ENCODE assay signal across 1 mouse cellular context in the genomic region with DNA sequence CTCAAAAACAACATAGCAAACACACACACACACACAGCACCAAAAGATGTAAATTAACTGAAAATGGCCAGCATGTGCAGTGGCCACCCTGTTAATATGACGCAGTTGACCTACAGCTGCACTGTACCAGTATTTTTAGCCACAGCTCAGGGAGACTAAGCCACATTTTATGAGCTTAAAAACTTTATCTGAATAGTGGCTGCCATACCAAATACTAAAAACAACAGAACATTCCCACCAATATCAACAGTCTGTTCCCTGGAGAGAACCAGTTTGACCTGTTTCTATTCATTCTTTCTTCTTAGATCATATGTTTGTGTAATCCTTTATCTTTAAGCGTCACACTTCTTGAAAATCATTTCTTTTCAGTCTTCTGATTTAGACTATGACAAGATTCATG.
TF ChIP-seq lines count a peak whose summit lies in the region.

No protein-coding gene starts in this region.

TF ChIP-seq in CH12.LX, 34 proteins besides CTCF, POLR2A, EP300 and RAD21 (continued from another document):
- no peak for TF ChIP-seq TCF12 (IDR thresholded peaks at IDR 0.05; ENCODE audit: low read depth, low read length)
- TF ChIP-seq UBTF (IDR thresholded peaks at IDR 0.05; ENCODE audit: low read depth, low read length) = no peak
- no peak for TF ChIP-seq MEF2A (IDR thresholded peaks at IDR 0.05; ENCODE audit: borderline replicate concordance, low read depth, low read length)
- TF ChIP-seq MYC (IDR thresholded peaks at IDR 0.05; ENCODE audit: low read depth, low read length) = no peak
- no peak for TF ChIP-seq ZKSCAN1 (IDR thresholded peaks at IDR 0.05; ENCODE audit: borderline replicate concordance, low read depth, low read length)
- no peak for TF ChIP-seq MAZ (IDR thresholded peaks at IDR 0.05; ENCODE audit: low read depth, low read length)
- TF ChIP-seq NELFE (IDR thresholded peaks at IDR 0.05; ENCODE audit: low read depth, low read length) = no peak
- no peak for TF ChIP-seq SIN3A (IDR thresholded peaks at IDR 0.05; ENCODE audit: low read length)
- TF ChIP-seq POLR2AphosphoS2 (IDR thresholded peaks at IDR 0.05; ENCODE audit: low read depth, low read length) = no peak
- TF ChIP-seq MAX (IDR thresholded peaks at IDR 0.05; ENCODE audit: low read length) = no peak
- TF ChIP-seq JUND (conservative IDR thresholded peaks at IDR 0.05; ENCODE audit: low read depth, low read length) = no peak
- TF ChIP-seq HCFC1 (IDR thresholded peaks at IDR 0.05; ENCODE audit: low read depth, low read length) = no peak
TF ChIP-seq in CH12.LX: peak in this region for 0.
